Mouse (Mus musculus): ENCODE results near the gene Tcf7l2. TPM values are rescaled to one million over a fixed set of nuclear protein-coding genes. Genes with fewer than 3 reads are reported as not detected.

Gene Tcf7l2
- 2.0 TPM for total RNA-seq (2023)

GRCm38 (mm10) chr19:55741439-55741928, at the start of gene Tcf7l2:
Gene Tcf7l2, plus strand, starts transcription at chr19:55741820.

Data from CD8-positive naive resting alpha-beta T cell, adult 57 days (primary cell).